Mouse (Mus musculus): ENCODE measurements around the gene Gfer.

GRCm38 (mm10) chr17:24743896-24744295, 47.9 kb upstream of the Gfer start:
- TF ChIP-seq CTCF (IDR thresholded peaks at IDR 0.05; ENCODE audit: control insufficient read depth, insufficient read depth, insufficient read length), result no peak
- no peak for TF ChIP-seq CEBPB (IDR thresholded peaks at IDR 0.05; ENCODE audit: low read depth)
- TF ChIP-seq MYOG (IDR thresholded peaks at IDR 0.05; ENCODE audit: control insufficient read depth, extremely low read depth, insufficient read length), result no peak

Data from C2C12 (cell line).